Comparison of ENCODE assay signal across 18 mouse cellular contexts in genomic region chr3:86541074-86541614, GRCm38 (mm10). TPM values are rescaled to one million over a fixed set of nuclear protein-coding genes. Genes with fewer than 3 reads are reported as not detected.
A peak's percentile ranks its signal among the peaks of the same experiment; 100 is the strongest.
DNase-seq lines count a peak whose midpoint lies in the region; ATAC-seq and TF ChIP-seq lines count a peak whose summit lies in the region.
"Had no signal": no experiment of that assay in that cellular context is flagged by ENCODE, and none has a peak within 500 bp of the region (broad histone marks: within the 10 kb centered on the region; RNA-seq: fewer than 3 reads in every experiment).

No protein-coding gene starts in this region.

- 0 out of 2 replicates have a peak, but pooled peaks have one; percentile 39 for ATAC-seq in forebrain, embryonic 12.5 days (ENCODE audit: low FRiP score)
- ATAC-seq in forebrain, embryonic 15.5 days (replicated peaks) = no peak
- ATAC-seq in hindbrain, embryonic 14.5 days (ENCODE audit: low FRiP score) = 0 out of 2 replicates have a peak, but pooled peaks have one; percentile 29
- no peak for ATAC-seq in limb, embryonic 12.5 days (ENCODE audit: insufficient number of reproducible peaks, insufficient read depth, low FRiP score, low TSS enrichment, low read depth)
- no peak for ATAC-seq in midbrain, postnatal 0 days (ENCODE audit: low FRiP score)

- H3K9me3 ChIP-seq in forebrain, embryonic 12.5 days = no peaks in the 10 kb centered on the region
- no peaks in the 10 kb centered on the region for H3K9me3 ChIP-seq in forebrain, embryonic 15.5 days
- no peaks in the 10 kb centered on the region for H3K9me3 ChIP-seq in hindbrain, embryonic 14.5 days (ENCODE audit: control insufficient read depth, low read length)
- H3K9me3 ChIP-seq in limb, embryonic 12.5 days = no peaks in the 10 kb centered on the region
- no peaks in the 10 kb centered on the region for H3K9me3 ChIP-seq in midbrain, postnatal 0 days (ENCODE audit: low read length)

- no peak for TF ChIP-seq CTCF in midbrain, postnatal 0 days (IDR thresholded peaks at IDR 0.05)

- H3K4me3 ChIP-seq in forebrain, embryonic 12.5 days (replicated peaks) = no peak overlapping the region
- no peak overlapping the region for H3K4me3 ChIP-seq in forebrain, embryonic 15.5 days
- H3K4me3 ChIP-seq in hindbrain, embryonic 14.5 days (replicated peaks; ENCODE audit: low read length) = peak overlapping the region; percentile 30
- H3K4me3 ChIP-seq in limb, embryonic 12.5 days (replicated peaks) = peak overlapping the region; percentile 15
- H3K4me3 ChIP-seq in midbrain, postnatal 0 days (ENCODE audit: low read depth, low read length) = peak overlapping the region; percentile 12
- H3K4me3 ChIP-seq: gastrocnemius, adult 2 months; left cerebral cortex, adult 2 months; myocyte had no signal

- no peak overlapping the region for H3K27ac ChIP-seq in forebrain, embryonic 12.5 days
- no peak overlapping the region for H3K27ac ChIP-seq in forebrain, embryonic 15.5 days (replicated peaks)
- H3K27ac ChIP-seq in hindbrain, embryonic 14.5 days = peak overlapping the region; percentile 94
- peak overlapping the region; percentile 59 for H3K27ac ChIP-seq in limb, embryonic 12.5 days
- peak overlapping the region; percentile 38; the same call in 1 of the 2 replicates for H3K27ac ChIP-seq in midbrain, postnatal 0 days (ENCODE audit: low read depth, low read length)
- H3K27ac ChIP-seq: gastrocnemius, adult 2 months; left cerebral cortex, adult 2 months; liver, embryonic 14.5 days; macrophage had no signal

- DNase-seq in hindbrain, embryonic 14.5 days (ENCODE audit: low spot score) = peak; percentile 53
- DNase-seq in midbrain, postnatal 0 days (ENCODE audit: low spot score) = no peak
- no peak for DNase-seq in right cerebral cortex, postnatal 10 days (ENCODE audit: low spot score in 2 of 2)
- DNase-seq in adrenal gland, postnatal 25 days = no peak
- DNase-seq in adrenal gland, adult 8-10 months = no peak
- DNase-seq: cerebellum, adult 9-10 months; gastrocnemius, adult 2 months; heart, postnatal 14 days; kidney, adult 8-10 months; spleen, adult 18-20 months had no signal

- peaks cover 42% of the 10 kb centered on the region for H3K27me3 ChIP-seq in forebrain, embryonic 12.5 days
- peaks cover 60% of the 10 kb centered on the region for H3K27me3 ChIP-seq in forebrain, embryonic 15.5 days
- no peaks in the 10 kb centered on the region for H3K27me3 ChIP-seq in hindbrain, embryonic 14.5 days (ENCODE audit: control insufficient read depth, insufficient read depth, low read length)
- H3K27me3 ChIP-seq in limb, embryonic 12.5 days = no peaks in the 10 kb centered on the region; the same call in 1 of the 2 replicates
- no peaks in the 10 kb centered on the region for H3K27me3 ChIP-seq in midbrain, postnatal 0 days (ENCODE audit: insufficient read depth, low read length)
- H3K27me3 ChIP-seq: CH12.LX had no signal

- peaks cover 15% of the 10 kb centered on the region for H3K4me1 ChIP-seq in forebrain, embryonic 12.5 days
- peaks cover 3% of the 10 kb centered on the region for H3K4me1 ChIP-seq in forebrain, embryonic 15.5 days
- H3K4me1 ChIP-seq in hindbrain, embryonic 14.5 days (replicated peaks; ENCODE audit: control insufficient read depth, insufficient read depth, low read length) = peaks cover 26% of the 10 kb centered on the region
- peaks cover 36% of the 10 kb centered on the region for H3K4me1 ChIP-seq in limb, embryonic 12.5 days (replicated peaks)
- no peaks in the 10 kb centered on the region for H3K4me1 ChIP-seq in midbrain, postnatal 0 days (ENCODE audit: insufficient read depth, low read length)

- H3K9ac ChIP-seq in forebrain, embryonic 12.5 days = no peak overlapping the region
- H3K9ac ChIP-seq in forebrain, embryonic 15.5 days (replicated peaks) = no peak overlapping the region
- peak overlapping the region; percentile 64 for H3K9ac ChIP-seq in hindbrain, embryonic 14.5 days
- peak overlapping the region; percentile 31; the same call in 1 of the 2 replicates for H3K9ac ChIP-seq in limb, embryonic 12.5 days (replicated peaks)
- H3K9ac ChIP-seq in midbrain, postnatal 0 days (replicated peaks; ENCODE audit: low read length, poor library complexity, severe bottlenecking) = no peak overlapping the region
- H3K9ac ChIP-seq: liver, embryonic 14.5 days had no signal

- WGBS in forebrain, embryonic 12.5 days = 54% methylated on average over 4 of the region's 4 CpGs
- 63% methylated on average over 4 of the region's 4 CpGs for WGBS in forebrain, embryonic 15.5 days
- WGBS in hindbrain, embryonic 14.5 days = 27% methylated on average over 4 of the region's 4 CpGs
- 59% methylated on average over 4 of the region's 4 CpGs for WGBS in limb, embryonic 12.5 days
- WGBS in midbrain, postnatal 0 days = 41% methylated on average over 4 of the region's 4 CpGs

- H3K4me2 ChIP-seq in forebrain, embryonic 12.5 days = no peak overlapping the region
- no peak overlapping the region for H3K4me2 ChIP-seq in forebrain, embryonic 15.5 days (replicated peaks)
- peak overlapping the region; percentile 49 for H3K4me2 ChIP-seq in hindbrain, embryonic 14.5 days (replicated peaks)
- peak overlapping the region; percentile 51 for H3K4me2 ChIP-seq in limb, embryonic 12.5 days
- peak overlapping the region; percentile 36 for H3K4me2 ChIP-seq in midbrain, postnatal 0 days (ENCODE audit: low read depth, low read length, poor library complexity, severe bottlenecking)

- H3K36me3 ChIP-seq in forebrain, embryonic 12.5 days (replicated peaks) = no peaks in the 10 kb centered on the region
- H3K36me3 ChIP-seq in forebrain, embryonic 15.5 days = no peaks in the 10 kb centered on the region
- H3K36me3 ChIP-seq in hindbrain, embryonic 14.5 days (replicated peaks; ENCODE audit: control insufficient read depth, insufficient read depth) = no peaks in the 10 kb centered on the region
- no peaks in the 10 kb centered on the region for H3K36me3 ChIP-seq in limb, embryonic 12.5 days
- H3K36me3 ChIP-seq in midbrain, postnatal 0 days (ENCODE audit: insufficient read depth, low read length) = no peaks in the 10 kb centered on the region

RNA-seq across cellular contexts. Expression of gene Mab21l2, which starts 7.3 kb away (rescaled TPM):
- polyA plus RNA-seq in forebrain, embryonic 12.5 days (2016; fragmentation: Nextera tagmentation; extraction: Ambion mirVana) = 8.4 and 14.9 TPM in 2 replicates
- 2.2 and 3.5 TPM in 2 replicates for polyA plus RNA-seq in forebrain, embryonic 15.5 days (2015; fragmentation: Nextera tagmentation; extraction: Ambion mirVana)
- polyA plus RNA-seq in hindbrain, embryonic 14.5 days (2014; fragmentation: Nextera tagmentation; extraction: Ambion mirVana) = 244 and 265 TPM in 2 replicates
- polyA plus RNA-seq in limb, embryonic 12.5 days (2016; fragmentation: Nextera tagmentation; extraction: Ambion mirVana) = 142 and 172 TPM in 2 replicates
- total RNA-seq in midbrain, postnatal 0 days (2014; rRNA removed) = 41.9 and 45.2 TPM in 2 replicates
- 39.5 and 39.8 TPM in 2 replicates for polyA plus RNA-seq in midbrain, postnatal 0 days (2015; fragmentation: Nextera tagmentation; extraction: Ambion mirVana)
- 10.9 and 11.4 TPM in 2 replicates for total RNA-seq in adrenal gland, postnatal 25 days (2021)
- total RNA-seq in adrenal gland, adult 8-10 months (2022) = 10 to 100 TPM in 3 of 4 experiments, 1 to 10 TPM in 1; 9.7 to 19.0 (median 15.5) TPM
- polyA plus RNA-seq: macrophage, myocyte had no signal

Comparison
In these comparisons a context has a peak if more than half of its experiments do, and no peak if none do; other contexts are left out.
1. ATAC-seq: peak in forebrain, embryonic 12.5 days (single experiment) and hindbrain, embryonic 14.5 days (single experiment); none in forebrain, embryonic 15.5 days (single experiment), limb, embryonic 12.5 days (single experiment) and midbrain, postnatal 0 days (single experiment).
2. H3K27ac ChIP-seq: peak in hindbrain, embryonic 14.5 days (single experiment), limb, embryonic 12.5 days (single experiment) and midbrain, postnatal 0 days (single experiment); none in forebrain, embryonic 12.5 days (single experiment) and forebrain, embryonic 15.5 days (single experiment).
3. H3K4me2 ChIP-seq: peak in hindbrain, embryonic 14.5 days (single experiment), limb, embryonic 12.5 days (single experiment) and midbrain, postnatal 0 days (single experiment); none in forebrain, embryonic 12.5 days (single experiment) and forebrain, embryonic 15.5 days (single experiment).
4. H3K4me3 ChIP-seq: peak in hindbrain, embryonic 14.5 days (single experiment), limb, embryonic 12.5 days (single experiment) and midbrain, postnatal 0 days (single experiment); none in forebrain, embryonic 12.5 days (single experiment) and forebrain, embryonic 15.5 days (single experiment).
5. H3K9ac ChIP-seq: peak in hindbrain, embryonic 14.5 days (single experiment) and limb, embryonic 12.5 days (single experiment); none in forebrain, embryonic 12.5 days (single experiment), forebrain, embryonic 15.5 days (single experiment) and midbrain, postnatal 0 days (single experiment).